Mouse (Mus musculus) forebrain, embryonic 14.5 days (tissue): ENCODE measurements around the gene 2610008E11Rik. TPM values are rescaled to one million over a fixed set of nuclear protein-coding genes. Genes with fewer than 3 reads are reported as not detected.
A peak's percentile ranks its signal among the peaks of the same experiment; 100 is the strongest.

Experiments
- ATAC-seq: fragments of 200-750 bp; cut with Nextera tagmentation; 2 replicates; pipeline ENCODE4 v1.8.0; 2017; ENCODE audit warnings: mild to moderate bottlenecking, moderate library complexity
- DNase-seq: peaks from one replicate; pipeline ENCODE4 v3.0.0-alpha.2; 2015; ENCODE audit warnings: low spot score
- H3K27ac ChIP-seq: fragments of 300-500 bp; sonication (generic); 2 replicates; pipeline ENCODE4 v1.5.1; 2014; ENCODE audit warnings: low read depth, mild to moderate bottlenecking, control low read depth, low read length, moderate library complexity
- H3K27me3 ChIP-seq: fragments of 300-500 bp; sonication (generic); replicated peaks from 2 replicates; pipeline ENCODE4 v1.6.1; 2014; ENCODE audit warnings: low read length, control low read depth, mixed read lengths; ENCODE audit not compliant: control insufficient read depth, insufficient read depth
- H3K36me3 ChIP-seq: fragments of 300-500 bp; sonication (generic); 2 replicates; pipeline ENCODE4 v1.6.1; 2014; ENCODE audit warnings: low read length, control low read depth; ENCODE audit not compliant: control insufficient read depth, insufficient read depth
- H3K4me1 ChIP-seq: fragments of 300-500 bp; sonication (generic); 2 replicates; pipeline ENCODE4 v1.6.1; 2014; ENCODE audit warnings: antibody characterized with exemption, low read length, control low read depth; ENCODE audit not compliant: control insufficient read depth, insufficient read depth
- H3K4me2 ChIP-seq: fragments of 300-500 bp; sonication (generic); 2 replicates; pipeline ENCODE4 v1.6.1; 2014; ENCODE audit warnings: mild to moderate bottlenecking, control low read depth, low read length
- H3K4me3 ChIP-seq: fragments of 300-500 bp; sonication (generic); 2 replicates; pipeline ENCODE4 v1.5.1; 2014; ENCODE audit warnings: low read depth, low read length, control low read depth
- H3K9ac ChIP-seq: fragments of 300-500 bp; sonication (generic); 2 replicates; pipeline ENCODE4 v1.6.1; 2014; ENCODE audit warnings: mild to moderate bottlenecking, low read length, control low read depth, moderate library complexity
- H3K9me3 ChIP-seq: fragments of 300-500 bp; sonication (generic); replicated peaks from 2 replicates; pipeline ENCODE4 v1.6.1; 2016; ENCODE audit warnings: low read length, control low read depth, mixed read lengths; ENCODE audit not compliant: control insufficient read depth
- WGBS: fragments of 180-500 bp; shearing (Covaris S2); extraction: QIAGEN DNeasy Blood & Tissue Kit; methylation state at CpG from one replicate; pipeline ENCODE4 v1.1.7; 2014; 5-methylcytosine and 5-hydroxymethylcytosine counted together
- polyA plus RNA-seq: library from polyadenylated mRNA; unstranded; fragments of >200 nt; fragmentation: Nextera tagmentation; extraction: Ambion mirVana; gene quantifications from 2 replicates; pipeline ENCODE4 v1.2.1, GENCODE M21; 2014

The 2610008E11Rik gene
- 50.9 and 63.9 TPM in 2 replicates for polyA plus RNA-seq

DNA sequence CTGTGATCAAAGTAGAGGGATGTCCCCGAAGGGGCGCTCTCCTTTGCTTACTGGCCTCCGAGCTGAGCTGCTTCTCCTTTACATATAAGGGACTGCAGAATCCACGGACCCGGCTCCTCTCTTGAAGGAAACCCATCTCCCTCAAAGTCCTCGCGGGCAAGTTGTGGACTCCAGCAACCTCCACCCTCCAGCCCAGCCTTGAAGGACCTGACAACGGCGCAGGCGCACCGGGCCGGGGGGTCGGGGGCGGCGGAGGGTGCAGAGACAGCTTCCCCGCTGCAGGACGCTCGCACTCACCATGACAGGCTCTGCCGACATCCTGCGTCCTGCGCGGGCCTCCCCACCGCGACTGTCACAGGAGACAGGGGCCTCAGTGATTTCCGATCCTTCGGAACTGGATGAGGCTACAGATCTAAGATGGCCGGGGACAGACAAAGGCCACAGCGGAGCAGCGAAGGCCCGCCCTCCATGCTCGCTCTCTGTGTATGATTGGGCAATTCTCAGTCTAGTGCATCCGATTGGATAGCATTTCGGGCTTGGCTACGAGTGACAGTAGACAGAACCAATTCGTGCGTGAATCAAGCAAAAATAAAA, at the start of gene 2610008E11Rik:
2610008E11Rik (minus strand) TSS at position 440 of the 594 bp plus-strand sequence.
- Histone ChIP-seq H3K4me2 (peak within 1 kb of the TSS; percentile 82), H3K4me1 (peaks cover 24% of the 10 kb centered on the region), H3K9ac (peak within 1 kb of the TSS; percentile 97), H3K27me3 (0 out of 2 replicates have a peak, but pooled peaks cover 3% of the 10 kb centered on the region), H3K9me3 (no peaks in the 10 kb centered on the region), H3K4me3 (peak within 1 kb of the TSS; percentile 68), H3K36me3 (peaks cover 20% of the 10 kb centered on the region), H3K27ac (peak within 1 kb of the TSS; percentile 99)
- peak; percentile 99 for DNase-seq
- peak; percentile 100 for ATAC-seq
- under 1% methylated on average over 36 of the region's 36 CpGs for WGBS

DNA sequence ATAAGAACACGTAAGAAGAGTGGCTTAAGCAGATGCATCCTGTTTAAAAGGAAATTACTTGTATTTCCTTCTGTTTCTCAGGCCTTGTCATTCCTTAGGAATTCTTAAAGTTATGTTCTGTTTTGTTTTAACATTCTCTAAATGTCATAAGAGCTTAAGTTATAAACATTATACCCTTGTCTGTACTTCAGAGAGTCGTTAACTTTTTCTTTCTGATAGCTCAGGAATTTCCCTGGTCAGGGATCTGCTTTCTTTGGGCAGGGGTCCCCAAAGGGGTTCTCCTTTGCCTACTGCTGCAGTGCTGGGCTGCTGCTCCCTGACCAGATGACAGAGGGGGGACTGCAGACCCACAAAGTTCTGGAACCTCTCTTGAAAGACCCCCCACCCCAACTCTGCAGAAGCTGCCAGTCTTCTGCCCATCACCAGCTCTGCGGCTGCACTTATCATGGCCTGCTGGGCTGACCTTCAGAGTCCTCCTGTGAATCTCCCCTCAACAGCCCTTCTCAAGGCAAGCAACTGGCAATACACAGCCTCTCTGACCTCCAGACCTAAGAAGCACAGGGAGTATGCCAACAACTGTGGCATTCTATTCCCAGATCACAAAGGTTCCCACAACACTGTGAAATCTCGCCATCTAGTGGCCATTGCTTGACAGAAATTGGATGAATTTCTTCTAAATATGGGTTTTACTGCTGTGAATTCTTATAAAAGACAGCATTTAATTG, 18.9 kb upstream of the 2610008E11Rik start:
- ATAC-seq (peak; percentile 67), DNase-seq (peak; percentile 92)
- H3K4me2 ChIP-seq, result no peak overlapping the region
- no peaks in the 10 kb centered on the region for H3K9me3 ChIP-seq
- H3K9ac ChIP-seq, result no peak overlapping the region
- H3K27me3 ChIP-seq, result no peaks in the 10 kb centered on the region
- WGBS, result 60% methylated on average over 4 of the region's 4 CpGs
- no peaks in the 10 kb centered on the region for H3K36me3 ChIP-seq
- no peak overlapping the region for H3K4me3 ChIP-seq
- no peaks in the 10 kb centered on the region for H3K4me1 ChIP-seq
- no peak overlapping the region for H3K27ac ChIP-seq

DNA sequence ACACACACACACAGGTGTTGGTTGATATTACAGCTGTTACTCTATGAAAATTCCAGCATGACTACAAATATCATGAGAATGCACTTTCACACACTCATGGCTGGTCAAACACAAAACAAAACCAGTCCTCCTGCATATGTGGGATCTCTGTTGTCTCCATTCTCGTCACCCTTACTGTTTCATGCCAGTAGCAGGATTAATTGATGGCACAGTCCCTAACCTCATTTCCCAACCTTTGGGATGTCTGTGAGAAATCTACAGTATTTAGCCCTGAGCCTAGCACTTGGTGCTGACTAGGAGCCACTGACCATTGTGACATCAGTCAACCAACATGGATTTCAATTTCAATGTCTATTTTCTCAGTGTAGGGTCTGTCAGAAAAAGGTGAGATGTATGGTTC, 17.7 kb upstream of the 2610008E11Rik start:
- no peak for DNase-seq
- Histone ChIP-seq H3K9ac (no peak overlapping the region), H3K4me1 (no peaks in the 10 kb centered on the region), H3K27me3 (no peaks in the 10 kb centered on the region), H3K4me3 (no peak overlapping the region), H3K4me2 (no peak overlapping the region), H3K36me3 (no peaks in the 10 kb centered on the region), H3K27ac (no peak overlapping the region), H3K9me3 (no peaks in the 10 kb centered on the region)
- WGBS, result 55% methylated on average over 1 of the region's 1 CpGs
- no peak for ATAC-seq

DNA sequence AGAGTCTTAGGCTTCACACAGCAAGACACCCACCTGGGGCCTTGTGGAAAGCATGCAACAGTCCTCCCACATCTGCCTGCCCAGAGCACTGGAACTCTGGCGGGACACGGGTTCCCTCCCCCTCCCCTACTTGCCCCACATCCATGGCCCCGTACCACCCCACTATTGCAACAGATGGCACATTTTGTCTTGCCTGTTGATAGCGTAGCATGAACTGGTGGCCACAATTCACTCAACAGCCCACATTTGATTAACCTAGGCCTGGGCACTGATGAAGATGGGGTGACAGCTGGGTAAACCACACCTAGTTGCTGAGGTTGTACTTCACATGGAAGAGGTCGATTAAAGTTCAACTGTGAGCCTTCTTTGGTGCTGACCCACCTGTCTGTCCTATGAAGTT, 13.1 kb upstream of the 2610008E11Rik start:
- Histone ChIP-seq H3K9ac (no peak overlapping the region), H3K9me3 (no peaks in the 10 kb centered on the region), H3K4me3 (no peak overlapping the region), H3K27me3 (no peaks in the 10 kb centered on the region), H3K4me2 (no peak overlapping the region), H3K27ac (no peak overlapping the region), H3K4me1 (no peaks in the 10 kb centered on the region), H3K36me3 (no peaks in the 10 kb centered on the region)
- 95% methylated on average over 5 of the region's 5 CpGs for WGBS
- DNase-seq, result no peak
- no peak for ATAC-seq

- no peaks in the 10 kb centered on the region for H3K9me3 ChIP-seq
- no peak for ATAC-seq
- no peak for DNase-seq
- no peak overlapping the region for H3K4me3 ChIP-seq
- H3K9ac ChIP-seq, result no peak overlapping the region
- H3K27ac ChIP-seq, result no peak overlapping the region
- 68% methylated on average over 1 of the region's 1 CpGs for WGBS
- no peaks in the 10 kb centered on the region for H3K36me3 ChIP-seq
- no peak overlapping the region for H3K4me2 ChIP-seq
- no peaks in the 10 kb centered on the region for H3K4me1 ChIP-seq
- H3K27me3 ChIP-seq, result no peaks in the 10 kb centered on the region
Measured at GRCm38 (mm10) chr10:79109156-79109555, 11.8 kb upstream of the 2610008E11Rik start.

DNA sequence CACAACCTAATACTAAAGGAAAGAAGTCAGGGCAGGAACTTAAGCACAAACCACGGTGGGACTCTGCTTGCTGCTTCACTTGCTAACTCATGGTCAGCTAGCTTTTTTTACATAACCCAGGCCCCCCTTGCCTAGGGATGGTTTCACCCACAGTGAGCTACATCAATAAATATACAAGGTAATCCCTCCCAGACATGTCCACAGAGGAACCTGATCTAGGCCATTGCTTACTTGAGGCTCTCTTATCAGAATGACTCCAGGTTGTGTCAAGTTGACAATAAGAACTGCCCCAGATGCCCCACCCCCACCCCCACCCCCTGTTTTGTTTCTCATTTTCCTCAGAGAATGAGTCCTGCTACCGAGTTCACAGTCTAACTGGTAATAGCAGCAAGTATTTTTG, 10.1 kb upstream of the 2610008E11Rik start:
- no peaks in the 10 kb centered on the region for H3K9me3 ChIP-seq
- H3K4me1 ChIP-seq, result no peaks in the 10 kb centered on the region
- no peak overlapping the region for H3K27ac ChIP-seq
- no peak overlapping the region for H3K4me2 ChIP-seq
- WGBS, result 83% methylated on average over 2 of the region's 2 CpGs
- no peak for DNase-seq
- no peak overlapping the region for H3K9ac ChIP-seq
- no peak overlapping the region for H3K4me3 ChIP-seq
- ATAC-seq, result no peak
- H3K36me3 ChIP-seq, result no peaks in the 10 kb centered on the region
- H3K27me3 ChIP-seq, result no peaks in the 10 kb centered on the region

DNA sequence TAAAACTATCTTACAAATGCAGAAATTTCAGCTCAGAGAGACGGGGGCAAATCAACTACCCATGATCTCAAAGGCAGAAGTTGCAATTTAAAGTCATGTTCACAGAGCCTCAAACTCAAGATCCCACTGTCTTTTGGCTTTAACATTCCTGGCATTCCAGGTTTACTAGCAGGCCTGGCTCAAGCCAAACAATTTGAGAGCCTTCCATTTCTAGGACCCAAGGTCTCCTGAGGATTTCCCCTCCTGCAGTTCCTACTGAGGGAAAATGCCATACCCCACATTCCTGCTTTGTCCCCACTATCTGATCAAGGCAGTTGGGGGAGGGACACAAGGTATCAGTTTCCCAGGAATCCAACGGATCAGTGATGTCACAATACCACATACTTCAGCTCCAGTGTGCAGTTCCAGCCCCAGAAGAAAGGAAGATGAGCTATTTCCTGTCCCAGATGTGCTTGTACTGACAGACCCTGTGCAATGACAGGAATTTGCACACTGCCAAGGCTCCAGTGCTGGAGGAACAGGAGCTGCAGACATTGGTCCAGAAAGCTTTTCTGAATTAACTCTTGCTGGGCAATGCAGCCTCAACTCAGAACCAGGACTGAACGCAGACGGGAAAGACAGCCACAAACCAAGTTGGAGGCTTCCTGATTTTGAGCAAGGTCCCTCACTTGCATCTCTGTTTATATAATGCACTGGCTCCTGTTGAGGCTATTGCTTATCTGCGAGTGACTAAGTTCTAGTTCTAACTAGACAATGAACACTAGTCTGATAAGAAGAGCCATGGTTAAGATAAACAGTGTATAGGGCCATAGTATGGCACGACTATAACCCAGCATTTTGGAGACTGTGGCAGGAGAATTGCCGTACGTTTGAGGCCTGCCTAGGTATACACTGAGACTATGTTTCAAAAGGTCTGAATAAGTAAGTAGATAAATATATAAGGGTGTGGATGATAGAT, 9.2 kb upstream of the 2610008E11Rik start:
- 73% methylated on average over 8 of the region's 8 CpGs for WGBS
- H3K27me3 ChIP-seq, result no peaks in the 10 kb centered on the region
- no peaks in the 10 kb centered on the region for H3K4me1 ChIP-seq
- H3K9me3 ChIP-seq, result no peaks in the 10 kb centered on the region
- ATAC-seq, result no peak
- no peak for DNase-seq
- H3K27ac ChIP-seq, result no peak overlapping the region
- no peak overlapping the region for H3K4me3 ChIP-seq
- H3K4me2 ChIP-seq, result no peak overlapping the region
- H3K9ac ChIP-seq, result no peak overlapping the region
- H3K36me3 ChIP-seq, result no peaks in the 10 kb centered on the region

- 0 out of 2 replicates have a peak, but pooled peaks cover 3% of the 10 kb centered on the region for H3K27me3 ChIP-seq
- ATAC-seq, result no peak
- peaks cover 24% of the 10 kb centered on the region for H3K4me1 ChIP-seq
- H3K36me3 ChIP-seq, result peaks cover 25% of the 10 kb centered on the region
- H3K9ac ChIP-seq, result peak overlapping the region; percentile 97
- DNase-seq, result no peak
- peak overlapping the region; percentile 99 for H3K27ac ChIP-seq
- H3K4me3 ChIP-seq, result peak overlapping the region; percentile 68
- 15% methylated on average over 2 of the region's 2 CpGs for WGBS
- H3K9me3 ChIP-seq, result no peaks in the 10 kb centered on the region
- peak overlapping the region; percentile 82 for H3K4me2 ChIP-seq
Measured at GRCm38 (mm10) chr10:79096706-79097105, 694 bp downstream of the 2610008E11Rik start.
